Mouse (Mus musculus): ENCODE data around the gene Sox18. TPM values are rescaled to one million over a fixed set of nuclear protein-coding genes. Genes with fewer than 3 reads are reported as not detected.

Sox18 gene
- polyA plus RNA-seq, 1 experiment from 2014 or later, result 28.5 TPM

DNA sequence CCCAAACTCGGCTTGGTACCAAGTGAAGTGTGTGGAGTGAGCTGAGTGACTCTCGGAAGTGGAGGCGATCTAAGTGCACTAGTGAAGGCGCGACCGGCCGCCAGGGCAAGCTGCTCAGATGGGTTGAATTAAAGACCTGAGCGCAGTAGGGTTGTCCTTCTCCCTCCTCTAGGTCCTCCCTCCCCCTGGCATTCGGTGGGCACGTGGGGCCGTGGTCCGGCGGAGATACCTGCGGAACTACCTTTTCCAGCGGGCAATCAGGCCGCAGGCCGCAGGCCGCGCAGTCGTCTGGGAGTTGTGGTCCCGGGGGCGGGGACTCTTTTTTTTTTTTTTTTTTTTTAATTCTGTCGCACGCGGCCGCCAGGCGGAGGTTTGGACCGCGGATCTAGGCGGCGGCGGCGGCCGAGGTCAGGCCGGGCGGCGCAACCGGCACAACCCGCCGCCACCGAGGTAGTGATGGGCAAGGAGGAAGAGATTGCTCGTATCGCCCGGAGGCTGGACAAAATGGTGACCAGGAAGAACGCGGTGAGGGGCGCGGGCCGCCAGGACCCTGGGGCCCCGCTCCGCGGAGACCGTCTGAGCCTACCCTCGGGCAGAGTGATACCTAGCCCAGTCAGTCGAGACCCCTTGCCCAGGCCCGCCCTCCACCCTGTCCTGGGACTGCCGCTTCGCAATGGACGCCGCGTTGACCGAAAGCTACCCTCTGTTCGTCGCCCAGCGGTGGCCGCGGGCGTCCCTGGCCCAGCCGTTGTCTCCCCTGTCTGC lies 8.7 kb upstream of the Sox18 start, which contains the start of gene Tcea2:
Gene Tcea2, plus strand, starts transcription at position 360 of the 765 bp plus-strand sequence.
- peak; percentile 55 for ATAC-seq (ENCODE audit: low FRiP score, low read depth)
- peaks cover 22% of the 10 kb centered on the region for H3K4me1 ChIP-seq
- H3K27ac ChIP-seq, result no peak within 1 kb of the TSS; the same call in 1 of the 2 replicates
- peak within 1 kb of the TSS; percentile 70 for H3K4me3 ChIP-seq
- H3K9me3 ChIP-seq, result no peaks in the 10 kb centered on the region
- peak within 1 kb of the TSS; percentile 90 for H3K4me2 ChIP-seq (replicated peaks)
- peaks cover 7% of the 10 kb centered on the region; the same call in 1 of the 2 replicates for H3K36me3 ChIP-seq
- H3K27me3 ChIP-seq, result no peaks in the 10 kb centered on the region
- WGBS, result under 1% methylated on average over 64 of the region's 69 CpGs
- peak within 1 kb of the TSS; percentile 88 for H3K9ac ChIP-seq

DNA sequence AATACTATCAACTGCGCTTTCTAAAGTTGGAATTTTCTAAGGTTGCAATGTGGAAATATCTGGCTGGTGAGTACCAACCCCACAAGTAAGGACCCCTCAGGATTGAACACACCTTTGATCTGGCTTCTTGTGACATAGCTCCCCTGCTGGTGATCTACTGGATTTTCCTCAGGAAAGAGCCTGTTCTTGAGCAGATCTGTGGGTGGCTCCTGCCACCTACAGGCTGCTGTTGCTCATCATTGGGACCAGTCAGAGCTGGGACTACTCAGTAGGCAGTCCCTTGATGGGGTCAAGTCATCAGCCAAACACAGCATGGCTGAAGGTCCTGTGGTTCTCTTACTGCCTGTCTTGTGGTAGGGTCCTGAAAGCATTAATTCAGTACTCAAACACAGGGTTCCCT lies 7.3 kb upstream of the Sox18 start:
- peak; percentile 77 for ATAC-seq (ENCODE audit: low FRiP score, low read depth)
- H3K27me3 ChIP-seq, result peaks cover 5% of the 10 kb centered on the region; the same call in 1 of the 2 replicates
- no peak overlapping the region for H3K4me3 ChIP-seq
- H3K9ac ChIP-seq, result no peak overlapping the region
- H3K9me3 ChIP-seq, result no peaks in the 10 kb centered on the region
- no peaks in the 10 kb centered on the region for H3K36me3 ChIP-seq
- H3K4me1 ChIP-seq, result peaks cover 29% of the 10 kb centered on the region
- WGBS, result 47% methylated on average over 1 of the region's 1 CpGs
- no peak overlapping the region for H3K4me2 ChIP-seq (replicated peaks)
- H3K27ac ChIP-seq, result no peak overlapping the region

DNA sequence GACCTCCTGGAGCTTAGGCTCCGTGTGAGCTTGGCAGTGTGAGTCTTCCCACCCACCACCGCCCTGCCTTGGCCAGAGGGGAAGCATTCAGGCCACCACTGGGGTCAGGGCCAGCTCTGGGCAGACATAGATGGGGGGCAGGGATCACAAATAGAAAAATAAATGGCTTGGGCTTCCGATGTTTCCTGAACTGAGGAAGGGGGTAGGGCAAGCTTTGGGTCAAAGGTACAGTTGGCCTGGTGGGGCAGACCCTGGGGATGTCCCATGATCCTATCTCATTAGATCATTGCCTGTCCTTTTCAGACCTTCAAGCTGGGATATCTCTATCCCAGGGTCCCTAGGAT lies 6.3 kb upstream of the Sox18 start:
- H3K27me3 ChIP-seq, result peaks cover 16% of the 10 kb centered on the region
- no peaks in the 10 kb centered on the region for H3K9me3 ChIP-seq
- H3K36me3 ChIP-seq, result no peaks in the 10 kb centered on the region
- WGBS, result 62% methylated on average over 3 of the region's 3 CpGs
- H3K9ac ChIP-seq, result no peak overlapping the region
- no peak overlapping the region for H3K4me3 ChIP-seq
- H3K4me1 ChIP-seq, result peaks cover 34% of the 10 kb centered on the region
- ATAC-seq (ENCODE audit: low FRiP score, low read depth), result no peak
- H3K4me2 ChIP-seq (replicated peaks), result no peak overlapping the region
- no peak overlapping the region for H3K27ac ChIP-seq

DNA sequence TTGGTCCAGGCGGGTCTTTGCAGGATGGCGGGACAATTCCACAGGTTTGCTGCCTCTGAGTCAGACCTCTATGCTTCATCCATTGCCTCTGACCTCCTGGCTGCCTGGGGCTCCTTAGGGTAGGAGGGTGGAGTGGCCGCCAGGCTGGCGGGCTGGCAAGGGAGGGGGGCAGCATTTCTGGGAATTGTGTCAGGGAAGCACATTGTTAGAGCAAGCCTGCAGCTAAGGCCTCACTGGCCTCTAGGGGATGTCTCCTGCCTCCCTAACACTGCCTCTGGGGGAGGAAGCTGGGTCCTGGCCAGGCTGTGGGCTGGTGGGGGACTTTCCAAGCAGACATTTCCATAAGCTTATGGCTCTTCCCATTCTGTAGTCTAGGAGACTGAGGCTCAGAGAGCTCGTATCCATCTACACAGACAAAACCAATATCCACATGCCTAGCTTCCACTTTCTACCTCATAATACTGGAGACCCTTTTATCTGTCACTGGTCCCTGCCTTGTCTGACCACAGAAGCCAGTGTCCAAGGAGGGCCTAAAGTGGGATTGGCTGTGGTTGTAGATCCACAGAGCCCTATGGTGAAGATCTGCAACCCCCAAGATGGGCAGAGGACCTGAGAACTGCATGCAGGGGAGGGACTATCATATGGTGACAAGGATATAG lies 5.8 kb upstream of the Sox18 start:
- 65% methylated on average over 5 of the region's 5 CpGs for WGBS
- no peaks in the 10 kb centered on the region for H3K36me3 ChIP-seq
- H3K4me1 ChIP-seq, result peaks cover 34% of the 10 kb centered on the region
- no peak for ATAC-seq (ENCODE audit: low FRiP score, low read depth)
- H3K27ac ChIP-seq, result no peak overlapping the region
- peaks cover 21% of the 10 kb centered on the region for H3K27me3 ChIP-seq
- H3K4me3 ChIP-seq, result no peak overlapping the region
- H3K4me2 ChIP-seq (replicated peaks), result no peak overlapping the region
- H3K9ac ChIP-seq, result no peak overlapping the region
- no peaks in the 10 kb centered on the region for H3K9me3 ChIP-seq

DNA sequence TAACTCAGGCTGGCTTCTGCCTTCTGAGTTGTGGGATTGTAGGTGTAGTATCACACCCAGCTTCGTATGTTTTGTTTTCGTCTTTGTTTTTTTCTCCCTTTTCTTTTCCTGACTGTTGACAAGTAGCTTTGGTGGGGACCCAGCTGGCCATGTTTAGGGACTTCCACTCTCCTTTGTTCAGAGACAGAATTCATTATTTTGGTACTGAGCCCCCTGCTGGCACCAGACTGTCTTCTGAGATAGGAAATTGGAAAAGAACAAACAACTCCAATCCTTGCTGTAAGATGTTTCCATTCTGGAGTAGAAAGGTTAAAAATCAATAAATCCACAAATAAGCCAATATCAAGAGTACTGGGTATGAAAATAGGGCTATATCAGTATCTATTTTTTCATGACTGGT lies 5.0 kb upstream of the Sox18 start:
- no peak overlapping the region for H3K4me2 ChIP-seq (replicated peaks)
- WGBS, result 60% methylated on average over 2 of the region's 2 CpGs
- H3K27ac ChIP-seq, result peak overlapping the region; percentile 44; the same call in 1 of the 2 replicates
- peaks cover 37% of the 10 kb centered on the region for H3K4me1 ChIP-seq
- no peak overlapping the region for H3K9ac ChIP-seq
- H3K9me3 ChIP-seq, result no peaks in the 10 kb centered on the region
- H3K36me3 ChIP-seq, result no peaks in the 10 kb centered on the region
- peaks cover 29% of the 10 kb centered on the region for H3K27me3 ChIP-seq
- no peak for ATAC-seq (ENCODE audit: low FRiP score, low read depth)
- H3K4me3 ChIP-seq, result no peak overlapping the region

DNA sequence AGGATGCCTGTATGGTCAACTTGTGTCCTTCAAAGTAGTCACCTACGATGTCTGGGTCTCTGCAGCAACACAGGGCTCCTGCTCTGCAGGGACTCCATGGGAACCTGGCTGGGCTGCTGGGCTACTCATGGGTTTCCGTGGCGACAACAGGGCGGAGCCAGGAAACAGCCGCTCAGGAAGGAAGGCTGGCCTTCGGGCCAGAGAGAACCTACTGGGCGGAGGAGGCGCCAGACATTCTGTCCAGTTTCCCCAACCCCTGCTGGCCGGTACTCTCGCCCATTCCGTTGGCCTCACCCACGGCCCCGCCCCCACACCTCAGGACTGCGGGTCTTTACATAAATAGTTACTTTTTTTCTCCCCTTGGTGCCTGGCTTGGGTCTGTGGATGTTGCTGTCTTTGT lies 4.0 kb upstream of the Sox18 start:
- Histone ChIP-seq H3K27me3 (peaks cover 38% of the 10 kb centered on the region), H3K4me1 (peaks cover 37% of the 10 kb centered on the region), H3K36me3 (no peaks in the 10 kb centered on the region), H3K4me2 (replicated peaks) (peak overlapping the region; percentile 54), H3K4me3 (peak overlapping the region; percentile 22), H3K9ac (peak overlapping the region; percentile 59), H3K27ac (no peak overlapping the region), H3K9me3 (no peaks in the 10 kb centered on the region)
- 4% methylated on average over 14 of the region's 14 CpGs for WGBS
- ATAC-seq (ENCODE audit: low FRiP score, low read depth), result no peak

DNA sequence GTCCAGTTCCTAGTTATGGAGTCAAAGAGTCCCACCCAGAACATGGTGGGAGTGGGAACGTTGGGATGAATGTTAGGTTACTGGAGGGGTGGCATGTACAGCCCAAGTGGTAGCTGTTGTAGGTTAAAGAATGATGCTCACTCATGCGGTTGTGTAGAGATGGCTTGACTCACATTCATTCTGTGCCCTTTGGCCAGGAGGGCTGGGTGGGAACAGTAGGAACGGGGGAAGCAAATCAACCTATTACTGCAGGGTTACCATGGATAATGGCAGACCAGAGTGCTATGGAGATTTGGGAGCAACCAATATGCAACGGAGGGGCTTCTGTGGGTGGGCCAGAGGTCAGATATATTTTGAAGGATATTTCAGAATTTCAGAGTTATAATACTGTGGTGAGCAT lies 3.5 kb upstream of the Sox18 start:
- H3K4me1 ChIP-seq, result peaks cover 42% of the 10 kb centered on the region
- peaks cover 44% of the 10 kb centered on the region for H3K27me3 ChIP-seq
- WGBS, result 78% methylated on average over 4 of the region's 4 CpGs
- H3K4me2 ChIP-seq (replicated peaks), result no peak overlapping the region
- no peaks in the 10 kb centered on the region for H3K9me3 ChIP-seq
- no peak overlapping the region for H3K27ac ChIP-seq
- H3K9ac ChIP-seq, result no peak overlapping the region
- H3K4me3 ChIP-seq, result no peak overlapping the region
- no peak for ATAC-seq (ENCODE audit: low FRiP score, low read depth)
- H3K36me3 ChIP-seq, result no peaks in the 10 kb centered on the region

DNA sequence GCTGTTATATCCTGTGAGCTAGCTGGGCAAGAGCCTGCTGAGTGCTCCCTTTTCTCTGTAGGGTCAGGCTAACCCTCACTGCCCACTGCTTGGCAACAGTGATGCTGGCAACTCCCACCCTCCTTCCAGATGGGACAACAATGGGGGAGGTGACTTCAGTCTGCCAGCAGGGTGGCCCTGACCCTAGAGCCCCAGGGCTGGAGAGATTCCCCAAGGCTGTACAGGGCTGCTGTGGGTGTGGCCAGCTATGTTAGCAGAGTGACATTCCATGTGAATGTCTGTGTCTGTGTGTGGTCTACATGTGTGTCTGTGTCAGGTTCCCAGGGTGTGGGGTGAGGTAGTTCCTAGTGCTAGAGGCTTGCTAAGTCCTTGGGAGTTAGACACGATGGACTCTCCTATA lies 2.1 kb upstream of the Sox18 start:
- Histone ChIP-seq H3K4me2 (replicated peaks) (no peak overlapping the region), H3K27me3 (peaks cover 58% of the 10 kb centered on the region), H3K9me3 (no peaks in the 10 kb centered on the region), H3K9ac (no peak overlapping the region), H3K4me3 (no peak overlapping the region), H3K27ac (no peak overlapping the region), H3K4me1 (peaks cover 36% of the 10 kb centered on the region), H3K36me3 (no peaks in the 10 kb centered on the region)
- 33% methylated on average over 1 of the region's 1 CpGs for WGBS
- ATAC-seq (ENCODE audit: low FRiP score, low read depth), result no peak

DNA sequence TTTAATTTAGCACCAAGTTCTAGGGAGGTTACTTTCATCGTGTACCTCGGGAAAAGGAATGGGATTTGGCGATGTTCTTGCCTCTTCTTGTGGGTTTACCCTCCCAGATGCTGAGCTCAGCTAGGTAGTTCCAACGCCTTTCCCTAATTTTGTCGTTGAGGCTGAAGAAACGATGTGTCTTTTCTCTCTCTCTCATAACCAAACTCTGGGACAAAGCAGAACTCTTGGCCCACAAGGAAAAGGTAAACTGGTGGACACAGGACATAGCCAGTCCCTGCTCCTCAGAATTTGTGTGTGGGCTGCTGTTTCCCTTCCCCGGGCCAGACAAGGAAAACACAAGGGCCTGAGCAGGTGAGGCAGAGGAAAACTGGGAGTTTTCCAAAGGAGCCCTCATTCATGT lies 544 bp upstream of the Sox18 start:
- peaks cover 36% of the 10 kb centered on the region for H3K4me1 ChIP-seq
- H3K4me2 ChIP-seq (replicated peaks), result peak overlapping the region; percentile 85
- WGBS, result 22% methylated on average over 7 of the region's 7 CpGs
- H3K4me3 ChIP-seq, result peak overlapping the region; percentile 55
- no peaks in the 10 kb centered on the region for H3K9me3 ChIP-seq
- peaks cover 66% of the 10 kb centered on the region for H3K27me3 ChIP-seq
- ATAC-seq (ENCODE audit: low FRiP score, low read depth), result no peak
- no peak overlapping the region for H3K27ac ChIP-seq
- H3K9ac ChIP-seq, result no peak overlapping the region
- H3K36me3 ChIP-seq, result no peaks in the 10 kb centered on the region

DNA sequence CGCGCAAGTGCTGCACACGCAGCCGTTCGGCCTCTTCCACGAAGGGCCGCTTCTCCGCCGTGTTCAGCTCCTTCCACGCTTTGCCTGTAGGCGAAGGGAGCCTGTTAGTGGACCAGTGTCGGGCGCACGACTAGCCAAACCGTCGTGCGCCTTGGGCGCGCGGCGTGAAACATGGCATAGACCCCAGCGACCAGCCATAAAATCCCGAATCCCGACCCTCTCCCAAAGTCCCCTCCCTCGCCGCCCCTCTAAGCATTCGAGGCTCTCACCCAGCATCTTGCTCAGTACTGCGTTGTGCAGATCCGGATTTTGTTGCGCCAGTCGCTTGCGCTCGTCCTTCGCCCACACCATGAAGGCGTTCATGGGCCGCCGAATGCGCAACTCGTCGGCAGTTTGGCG lies 528 bp downstream of the Sox18 start:
- Histone ChIP-seq H3K9ac (peak overlapping the region; percentile 64), H3K9me3 (no peaks in the 10 kb centered on the region), H3K4me2 (replicated peaks) (peak overlapping the region; percentile 85), H3K36me3 (no peaks in the 10 kb centered on the region), H3K4me1 (peaks cover 36% of the 10 kb centered on the region), H3K27ac (no peak overlapping the region), H3K27me3 (peaks cover 66% of the 10 kb centered on the region), H3K4me3 (peak overlapping the region; percentile 55)
- no peak for ATAC-seq (ENCODE audit: low FRiP score, low read depth)
- WGBS, result under 1% methylated on average over 41 of the region's 41 CpGs

DNA sequence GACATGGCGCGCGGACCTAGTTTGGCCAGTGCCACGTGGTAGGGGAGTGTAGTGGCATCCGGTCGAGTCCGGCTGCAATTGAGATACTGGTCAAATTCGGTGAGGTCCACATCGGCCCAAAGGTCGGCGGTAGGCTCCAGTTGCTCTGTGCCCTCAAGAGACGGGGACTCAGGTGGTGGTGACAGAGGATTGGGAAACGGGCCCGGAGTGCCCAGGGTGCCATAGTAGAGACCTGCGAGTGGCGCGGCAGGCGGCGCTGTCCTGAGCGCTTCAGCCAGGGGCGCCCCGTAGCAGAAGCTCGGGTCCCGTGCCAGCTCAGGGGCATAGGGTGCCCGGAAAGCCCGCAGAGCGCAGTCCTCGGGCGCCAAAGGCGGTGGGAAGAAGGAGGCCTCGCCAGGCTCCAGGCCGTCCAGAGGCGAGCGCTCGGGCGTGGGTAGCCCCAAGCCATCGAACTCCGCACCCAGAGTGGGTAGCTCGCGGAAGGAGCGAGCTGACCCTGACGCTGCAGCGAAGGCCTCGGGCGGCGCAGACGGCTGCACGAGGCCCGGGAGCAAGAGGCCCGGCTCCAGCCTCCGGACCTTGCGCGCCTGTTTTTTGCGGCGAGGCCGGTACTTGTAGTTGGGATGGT lies 1.0 kb downstream of the Sox18 start:
- no peak for ATAC-seq (ENCODE audit: low FRiP score, low read depth)
- WGBS, result 3% methylated on average over 56 of the region's 56 CpGs
- Histone ChIP-seq H3K4me1 (peaks cover 31% of the 10 kb centered on the region), H3K9ac (peak overlapping the region; percentile 64), H3K36me3 (no peaks in the 10 kb centered on the region), H3K27ac (no peak overlapping the region), H3K27me3 (peaks cover 66% of the 10 kb centered on the region), H3K9me3 (no peaks in the 10 kb centered on the region), H3K4me3 (peak overlapping the region; percentile 55), H3K4me2 (replicated peaks) (peak overlapping the region; percentile 85)

DNA sequence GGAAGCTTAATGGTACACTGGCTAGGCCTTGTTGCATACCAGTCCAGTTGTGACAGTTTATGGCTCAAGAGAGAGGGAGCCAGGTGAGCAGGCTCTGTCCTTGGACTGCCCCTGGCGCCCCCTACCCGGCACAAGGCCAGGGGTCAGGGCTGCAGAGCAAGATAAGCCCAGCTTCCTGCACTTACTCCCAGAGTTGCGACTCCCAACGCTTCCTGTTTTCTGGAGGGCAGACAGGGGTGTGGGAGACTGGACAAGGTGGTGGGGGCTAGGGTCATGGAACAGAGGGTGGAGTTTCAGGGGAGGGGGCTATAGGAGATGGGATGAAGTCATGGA lies 8.2 kb downstream of the Sox18 start:
- no peaks in the 10 kb centered on the region for H3K9me3 ChIP-seq
- peak; percentile 7; the same call in 1 of the 2 replicates for ATAC-seq (ENCODE audit: low FRiP score, low read depth)
- 29% methylated on average over 4 of the region's 4 CpGs for WGBS

More for the DNA sequence above, 8.2 kb downstream of the Sox18 start:
- Histone ChIP-seq H3K4me2 (replicated peaks) (no peak overlapping the region), H3K4me3 (no peak overlapping the region), H3K4me1 (peaks cover 19% of the 10 kb centered on the region), H3K27me3 (peaks cover 5% of the 10 kb centered on the region), H3K36me3 (no peaks in the 10 kb centered on the region), H3K9ac (no peak overlapping the region), H3K27ac (no peak overlapping the region)

Measured in limb, embryonic 13.5 days (tissue).